Mouse (Mus musculus): ENCODE measurements around the gene H2-Ob. TPM values are rescaled to one million over a fixed set of nuclear protein-coding genes. Genes with fewer than 3 reads are reported as not detected.
A peak's percentile ranks its signal among the peaks of the same experiment; 100 is the strongest.

H2-Ob gene
- polyA plus RNA-seq, 1 experiment from 2014 or later = 0.16 TPM

- 20% methylated on average over 18 of the region's 18 CpGs for WGBS
- Histone ChIP-seq H3K36me3 (ENCODE audit: control insufficient read depth, insufficient read depth, low read length) (no peaks in the 10 kb centered on the region), H3K27ac (replicated peaks) (no peak overlapping the region; the same call in 1 of the 2 replicates), H3K9me3 (ENCODE audit: control insufficient read depth, low read length) (no peaks in the 10 kb centered on the region), H3K27me3 (ENCODE audit: control insufficient read depth, insufficient read depth, low read length) (no peaks in the 10 kb centered on the region), H3K4me3 (ENCODE audit: low read depth, low read length) (peak overlapping the region; percentile 80), H3K9ac (ENCODE audit: low read length) (peak overlapping the region; percentile 73), H3K4me2 (replicated peaks; ENCODE audit: low read depth) (peak overlapping the region; percentile 90), H3K4me1 (replicated peaks; ENCODE audit: control insufficient read depth, insufficient read depth) (no peaks in the 10 kb centered on the region)
- peak; percentile 31 for DNase-seq (ENCODE audit: low spot score)
- peak; percentile 25; the same call in 1 of the 2 replicates for ATAC-seq (ENCODE audit: low FRiP score, low TSS enrichment)
- TF ChIP-seq EP300 (optimal IDR thresholded peaks at IDR 0.05) (no peak), CTCF (IDR thresholded peaks at IDR 0.05; ENCODE audit: low read depth) (no peak)
Observed at GRCm38 (mm10) chr17:34205021-34205745, 33.5 kb upstream of the H2-Ob start.

- Histone ChIP-seq H3K27me3 (ENCODE audit: control insufficient read depth, insufficient read depth, low read length) (no peaks in the 10 kb centered on the region), H3K9me3 (ENCODE audit: control insufficient read depth, low read length) (no peaks in the 10 kb centered on the region), H3K27ac (replicated peaks) (no peak overlapping the region; the same call in 1 of the 2 replicates), H3K4me1 (replicated peaks; ENCODE audit: control insufficient read depth, insufficient read depth) (no peaks in the 10 kb centered on the region), H3K4me3 (ENCODE audit: low read depth, low read length) (peak overlapping the region; percentile 80), H3K9ac (ENCODE audit: low read length) (no peak overlapping the region), H3K36me3 (ENCODE audit: control insufficient read depth, insufficient read depth, low read length) (no peaks in the 10 kb centered on the region), H3K4me2 (replicated peaks; ENCODE audit: low read depth) (peak overlapping the region; percentile 90)
- DNase-seq (ENCODE audit: low spot score) (peak; percentile 30), ATAC-seq (ENCODE audit: low FRiP score, low TSS enrichment) (peak; percentile 36; the same call in 1 of the 2 replicates)
- WGBS = 21% methylated on average over 9 of the region's 9 CpGs
- no peak for TF ChIP-seq EP300 (optimal IDR thresholded peaks at IDR 0.05)
- TF ChIP-seq CTCF (IDR thresholded peaks at IDR 0.05; ENCODE audit: low read depth) = peak; percentile 77
Observed at GRCm38 (mm10) chr17:34205746-34206176, 32.9 kb upstream of the H2-Ob start.

GRCm38 (mm10) chr17:34206731-34207130 is 32.0 kb upstream of the H2-Ob start:
- Histone ChIP-seq H3K4me3 (ENCODE audit: low read depth, low read length) (no peak overlapping the region), H3K9me3 (ENCODE audit: control insufficient read depth, low read length) (no peaks in the 10 kb centered on the region), H3K9ac (ENCODE audit: low read length) (no peak overlapping the region), H3K27ac (replicated peaks) (no peak overlapping the region), H3K4me1 (replicated peaks; ENCODE audit: control insufficient read depth, insufficient read depth) (no peaks in the 10 kb centered on the region), H3K36me3 (ENCODE audit: control insufficient read depth, insufficient read depth, low read length) (no peaks in the 10 kb centered on the region), H3K27me3 (ENCODE audit: control insufficient read depth, insufficient read depth, low read length) (no peaks in the 10 kb centered on the region), H3K4me2 (replicated peaks; ENCODE audit: low read depth) (no peak overlapping the region)
- TF ChIP-seq EP300 (optimal IDR thresholded peaks at IDR 0.05) (no peak), CTCF (IDR thresholded peaks at IDR 0.05; ENCODE audit: low read depth) (no peak)
- WGBS = 82% methylated on average over 5 of the region's 5 CpGs
- DNase-seq (ENCODE audit: low spot score) = no peak
- ATAC-seq (ENCODE audit: low FRiP score, low TSS enrichment) = no peak

GRCm38 (mm10) chr17:34207456-34207855 is 31.2 kb upstream of the H2-Ob start:
- Histone ChIP-seq H3K4me3 (ENCODE audit: low read depth, low read length) (no peak overlapping the region), H3K9me3 (ENCODE audit: control insufficient read depth, low read length) (no peaks in the 10 kb centered on the region), H3K27ac (replicated peaks) (no peak overlapping the region), H3K4me1 (replicated peaks; ENCODE audit: control insufficient read depth, insufficient read depth) (no peaks in the 10 kb centered on the region), H3K9ac (ENCODE audit: low read length) (no peak overlapping the region), H3K4me2 (replicated peaks; ENCODE audit: low read depth) (no peak overlapping the region), H3K36me3 (ENCODE audit: control insufficient read depth, insufficient read depth, low read length) (no peaks in the 10 kb centered on the region), H3K27me3 (ENCODE audit: control insufficient read depth, insufficient read depth, low read length) (no peaks in the 10 kb centered on the region)
- no peak for DNase-seq (ENCODE audit: low spot score)
- WGBS = 57% methylated on average over 3 of the region's 3 CpGs
- TF ChIP-seq CTCF (IDR thresholded peaks at IDR 0.05; ENCODE audit: low read depth) = no peak
- no peak for TF ChIP-seq EP300 (optimal IDR thresholded peaks at IDR 0.05)
- no peak for ATAC-seq (ENCODE audit: low FRiP score, low TSS enrichment)

- Histone ChIP-seq H3K9ac (ENCODE audit: low read length) (no peak overlapping the region), H3K4me1 (replicated peaks; ENCODE audit: control insufficient read depth, insufficient read depth) (no peaks in the 10 kb centered on the region), H3K9me3 (ENCODE audit: control insufficient read depth, low read length) (no peaks in the 10 kb centered on the region), H3K36me3 (ENCODE audit: control insufficient read depth, insufficient read depth, low read length) (no peaks in the 10 kb centered on the region), H3K4me3 (ENCODE audit: low read depth, low read length) (no peak overlapping the region), H3K4me2 (replicated peaks; ENCODE audit: low read depth) (no peak overlapping the region), H3K27ac (replicated peaks) (no peak overlapping the region), H3K27me3 (ENCODE audit: control insufficient read depth, insufficient read depth, low read length) (no peaks in the 10 kb centered on the region)
- TF ChIP-seq CTCF (IDR thresholded peaks at IDR 0.05; ENCODE audit: low read depth) = no peak
- TF ChIP-seq EP300 (optimal IDR thresholded peaks at IDR 0.05) = no peak
- ATAC-seq (ENCODE audit: low FRiP score, low TSS enrichment) (no peak), DNase-seq (ENCODE audit: low spot score) (no peak)
- WGBS = 92% methylated on average over 8 of the region's 9 CpGs
Observed at GRCm38 (mm10) chr17:34207866-34208265, 30.8 kb upstream of the H2-Ob start.

- H3K9ac ChIP-seq (ENCODE audit: low read length) = no peak overlapping the region
- no peak for DNase-seq (ENCODE audit: low spot score)
- no peaks in the 10 kb centered on the region for H3K4me1 ChIP-seq (replicated peaks; ENCODE audit: control insufficient read depth, insufficient read depth)
- no peak for ATAC-seq (ENCODE audit: low FRiP score, low TSS enrichment)
- 21% methylated on average over 9 of the region's 10 CpGs for WGBS
- TF ChIP-seq CTCF (IDR thresholded peaks at IDR 0.05; ENCODE audit: low read depth) = no peak
- TF ChIP-seq EP300 (optimal IDR thresholded peaks at IDR 0.05) = no peak
- no peak overlapping the region for H3K4me3 ChIP-seq (ENCODE audit: low read depth, low read length)
- H3K4me2 ChIP-seq (replicated peaks; ENCODE audit: low read depth) = no peak overlapping the region
- H3K36me3 ChIP-seq (ENCODE audit: control insufficient read depth, insufficient read depth, low read length) = no peaks in the 10 kb centered on the region
- no peak overlapping the region for H3K27ac ChIP-seq (replicated peaks)
- H3K27me3 ChIP-seq (ENCODE audit: control insufficient read depth, insufficient read depth, low read length) = no peaks in the 10 kb centered on the region
- H3K9me3 ChIP-seq (ENCODE audit: control insufficient read depth, low read length) = no peaks in the 10 kb centered on the region
Observed at GRCm38 (mm10) chr17:34208421-34208820, 30.3 kb upstream of the H2-Ob start.

Measured in stomach, postnatal 0 days (tissue).